Mouse (Mus musculus) skeletal muscle tissue, adult 2 months (tissue): ENCODE results near the gene Zfp664.
A peak's percentile ranks its signal among the peaks of the same experiment; 100 is the strongest.

Experiments
- DNase-seq: peaks from one replicate; pipeline ENCODE4 v3.0.0-alpha.2; 2012; ENCODE audit warnings: low read depth, low spot score

The Zfp664 gene

DNA sequence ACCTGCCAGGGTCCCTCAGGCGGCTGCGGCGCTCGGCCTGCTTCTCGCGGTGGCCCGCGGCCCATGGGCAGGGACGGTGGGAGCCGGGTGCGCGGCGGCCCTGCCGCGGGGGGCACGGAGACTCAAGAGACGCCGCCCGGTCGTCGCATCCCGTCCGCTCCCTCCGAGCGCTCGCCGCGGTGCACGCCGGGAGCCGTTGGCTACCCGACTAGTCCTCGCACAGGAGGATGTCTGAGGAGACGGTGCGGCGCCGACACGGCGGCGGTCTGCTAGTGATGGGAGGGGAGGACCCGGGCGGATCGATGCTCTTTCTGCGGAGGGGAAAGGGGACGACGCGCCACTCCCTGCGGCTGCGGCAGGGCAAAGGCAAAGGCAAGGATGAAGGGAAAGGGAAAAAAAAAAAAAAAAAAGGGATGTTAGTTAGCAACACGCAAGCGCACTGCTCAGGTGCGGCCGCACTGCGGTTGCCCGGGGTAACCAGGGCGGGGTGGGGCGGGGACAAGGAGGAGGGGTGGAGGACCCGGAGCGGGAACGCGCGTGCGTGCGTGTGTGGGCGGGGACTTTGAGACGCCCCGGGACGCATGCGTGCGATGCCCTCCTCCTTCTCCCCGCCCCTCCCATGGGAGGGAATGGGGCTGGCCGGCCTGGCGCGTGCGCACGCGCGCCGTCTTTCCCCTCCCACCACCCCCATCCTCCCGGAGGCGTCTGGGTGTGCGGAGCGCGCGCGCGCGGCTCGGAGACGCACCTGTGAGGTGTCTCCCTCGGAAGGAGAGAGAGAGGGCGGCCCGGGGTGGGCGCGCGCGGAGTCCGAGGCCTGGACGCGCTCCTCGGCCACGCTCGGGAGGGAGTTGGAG, at the start of gene Zfp664, which contains the start of gene Ccdc92:
Zfp664 (plus strand) TSS at position 679 of the 854 bp plus-strand sequence.
Ccdc92 (minus strand) TSS at position 412 of the 854 bp plus-strand sequence.
- peak; percentile 98 for DNase-seq

DNA sequence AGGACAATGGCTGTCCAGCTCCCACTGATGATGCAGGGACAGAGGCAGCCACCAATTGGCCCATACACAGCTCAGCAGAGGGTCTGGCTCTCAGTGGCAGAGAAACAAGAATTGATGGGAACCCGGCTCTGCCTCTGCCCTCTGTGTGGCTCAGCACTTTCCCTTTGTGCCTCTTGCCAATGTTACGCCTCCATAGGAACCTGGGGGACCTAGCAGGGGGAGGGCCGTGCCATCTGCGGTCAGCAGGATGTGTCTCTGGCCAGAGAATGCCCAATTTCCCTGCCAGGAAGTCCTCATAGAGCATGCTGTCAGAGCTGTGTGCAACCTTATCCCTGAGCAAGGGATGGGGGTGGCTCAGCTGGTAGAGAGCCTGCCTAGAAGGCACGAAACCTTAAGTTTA, 47.7 kb upstream of the Zfp664 start:
- DNase-seq, result no peak

- DNase-seq, result no peak
Measured at GRCm38 (mm10) chr5:124817050-124817449, 45.4 kb upstream of the Zfp664 start.

DNA sequence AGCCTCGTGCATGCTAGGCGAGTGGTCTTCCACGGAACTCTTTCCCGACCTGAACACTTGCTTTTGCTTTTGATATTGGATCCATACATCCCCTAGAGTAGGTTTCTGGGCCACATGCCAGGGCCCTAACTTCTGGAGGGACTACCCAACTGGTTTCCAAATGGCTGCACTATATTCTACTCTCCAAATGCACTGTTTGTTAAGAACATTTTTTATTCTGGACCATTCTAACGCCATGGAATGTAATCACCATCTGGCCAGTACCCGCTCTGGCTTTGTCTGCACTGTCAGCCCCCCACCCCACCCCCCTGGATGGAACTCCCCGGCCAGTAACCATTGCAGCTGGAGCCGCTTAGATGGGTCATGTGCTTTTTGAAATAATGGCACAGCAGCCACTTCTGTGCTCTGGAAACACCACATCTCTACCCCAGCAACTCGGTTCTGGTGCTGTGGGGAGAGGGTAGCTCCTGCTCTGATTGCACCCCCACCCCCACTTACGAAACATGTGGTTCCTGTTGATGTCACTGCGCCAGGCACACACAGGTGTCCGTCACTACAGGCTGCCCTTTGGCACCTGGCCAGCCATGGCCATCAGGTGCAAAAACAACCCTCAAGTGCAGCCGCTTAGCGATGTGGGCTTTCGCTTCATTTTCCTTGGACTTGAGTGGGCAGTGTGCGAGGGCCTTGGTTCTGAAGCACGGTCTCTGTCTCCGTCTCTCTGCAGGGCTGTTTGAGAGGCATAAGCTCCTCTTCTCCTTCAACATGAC, 40.2 kb upstream of the Zfp664 start:
- no peak for DNase-seq

GRCm38 (mm10) chr5:124830331-124830730, 32.2 kb upstream of the Zfp664 start:
- no peak for DNase-seq

DNA sequence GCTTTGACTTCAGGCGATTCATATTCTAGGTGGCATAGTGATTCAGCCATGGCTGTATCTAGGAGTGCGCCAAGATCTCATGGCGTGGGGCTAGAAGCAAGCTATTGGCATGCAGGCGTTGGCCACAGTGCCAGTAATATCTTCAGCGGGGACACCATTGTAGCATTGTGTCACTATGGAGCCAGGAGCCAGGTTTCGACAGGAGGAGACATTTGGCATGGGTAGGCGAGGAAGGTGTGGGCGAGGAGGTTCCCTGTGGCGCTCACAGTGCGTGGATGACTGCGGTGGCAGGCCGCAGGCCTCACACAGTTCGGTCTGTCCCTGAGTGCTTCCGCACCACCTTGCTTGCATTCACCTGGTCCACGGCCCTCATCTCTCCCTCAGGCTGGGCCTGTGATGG, 27.3 kb upstream of the Zfp664 start:
- DNase-seq, result no peak

DNA sequence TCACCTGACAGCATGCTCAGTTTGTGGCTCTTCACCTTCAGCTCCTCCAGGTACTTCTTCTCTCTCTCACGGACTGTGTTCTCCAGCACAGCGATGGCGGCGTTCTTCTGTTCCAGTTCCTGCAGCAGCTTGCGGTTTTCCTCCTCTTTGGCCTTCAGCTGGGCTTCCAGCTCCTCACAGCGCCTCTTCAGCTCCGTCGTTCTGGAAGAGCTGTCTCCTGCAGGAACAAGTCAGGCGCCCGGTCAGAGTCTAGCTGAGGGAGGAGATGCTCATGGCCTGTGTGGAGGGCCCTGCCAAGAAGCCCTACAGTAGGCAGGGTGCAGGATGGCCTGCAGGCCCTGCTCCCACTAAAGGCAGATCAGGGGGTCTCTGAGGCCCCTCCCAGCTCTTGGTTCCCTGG, 26.4 kb upstream of the Zfp664 start:
- DNase-seq, result no peak

- DNase-seq, result no peak
Measured at GRCm38 (mm10) chr5:124836621-124837020, 25.9 kb upstream of the Zfp664 start.

DNA sequence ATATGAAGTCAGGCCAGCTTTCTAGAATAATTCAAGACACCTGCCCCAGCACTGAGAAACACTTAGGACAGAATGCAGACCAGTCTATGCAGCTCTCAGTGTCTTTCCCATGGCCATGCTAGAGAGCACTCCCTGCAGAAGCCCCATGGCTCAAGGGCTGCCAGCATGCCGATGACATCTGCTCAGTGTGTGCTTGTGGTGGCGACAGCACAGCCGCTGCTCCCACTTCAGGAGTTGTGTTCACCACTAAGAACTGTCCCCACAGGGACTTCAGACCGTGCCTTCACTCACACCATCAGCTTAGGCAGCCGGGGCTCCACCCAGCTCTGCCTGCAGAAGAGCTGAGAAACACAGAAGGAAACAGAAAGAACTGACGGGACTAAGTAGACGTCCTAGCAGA, 22.3 kb upstream of the Zfp664 start:
- DNase-seq, result no peak

DNA sequence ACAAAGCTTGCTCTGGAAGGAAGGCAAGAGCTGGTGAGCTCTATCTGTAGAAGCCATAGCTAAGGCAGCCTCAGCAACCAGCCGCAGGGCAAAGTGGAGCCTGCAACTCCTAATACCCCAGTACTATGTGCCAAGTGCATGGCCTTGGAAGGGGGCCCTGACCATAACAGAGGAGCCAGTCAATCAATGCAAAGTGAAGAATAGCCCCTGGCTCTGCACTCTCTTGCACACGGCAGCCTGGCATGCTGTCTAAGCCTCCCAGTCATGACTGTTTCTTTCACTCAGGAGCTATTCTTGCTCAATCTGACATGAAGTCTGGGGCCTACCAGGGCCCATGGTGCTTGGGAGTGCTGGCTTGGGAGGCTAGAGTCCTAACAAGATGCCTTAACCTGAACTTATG, 21.8 kb upstream of the Zfp664 start:
- no peak for DNase-seq

DNA sequence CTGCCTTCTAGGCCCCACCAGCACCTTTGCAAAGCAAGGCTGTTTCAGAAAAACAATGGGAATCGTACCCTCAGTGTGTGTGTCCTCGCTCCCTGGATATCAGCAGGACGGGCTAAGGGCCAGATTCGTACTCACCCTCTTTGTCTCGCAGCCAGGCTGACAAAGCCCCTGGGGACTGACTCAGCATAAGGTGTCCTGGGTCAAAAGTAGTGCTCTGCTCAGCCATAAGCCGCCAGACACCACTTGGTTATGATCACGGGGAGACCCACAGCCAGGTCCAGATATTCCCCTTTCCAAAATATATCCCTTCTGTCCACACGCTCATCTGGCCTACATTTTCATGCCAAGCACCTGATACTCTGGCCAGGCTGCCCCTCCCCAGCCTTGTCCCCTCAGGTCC, 19.1 kb upstream of the Zfp664 start:
- no peak for DNase-seq

DNA sequence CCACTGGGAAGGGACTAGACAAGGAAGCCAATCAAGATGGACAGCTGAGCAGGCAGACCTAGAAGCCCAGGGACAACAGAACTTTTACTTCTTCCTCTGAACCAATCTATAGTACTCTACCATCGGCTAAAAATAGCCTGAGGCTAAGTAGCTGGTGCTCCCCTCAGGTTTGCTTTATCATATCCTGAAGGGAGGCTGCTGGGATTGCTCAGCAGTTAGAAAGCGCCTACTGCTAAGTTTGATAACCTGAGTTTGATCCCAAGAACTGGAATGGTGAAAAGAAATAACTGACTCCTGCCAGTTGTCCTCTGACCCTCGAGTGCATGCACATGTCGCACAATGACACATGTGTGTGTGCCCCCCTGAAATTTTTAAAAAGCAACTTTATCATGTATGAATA, 17.6 kb upstream of the Zfp664 start:
- no peak for DNase-seq

- no peak for DNase-seq
Measured at GRCm38 (mm10) chr5:124847014-124847413, 15.5 kb upstream of the Zfp664 start.

GRCm38 (mm10) chr5:124848994-124849393, 13.5 kb upstream of the Zfp664 start:
- DNase-seq, result no peak

DNA sequence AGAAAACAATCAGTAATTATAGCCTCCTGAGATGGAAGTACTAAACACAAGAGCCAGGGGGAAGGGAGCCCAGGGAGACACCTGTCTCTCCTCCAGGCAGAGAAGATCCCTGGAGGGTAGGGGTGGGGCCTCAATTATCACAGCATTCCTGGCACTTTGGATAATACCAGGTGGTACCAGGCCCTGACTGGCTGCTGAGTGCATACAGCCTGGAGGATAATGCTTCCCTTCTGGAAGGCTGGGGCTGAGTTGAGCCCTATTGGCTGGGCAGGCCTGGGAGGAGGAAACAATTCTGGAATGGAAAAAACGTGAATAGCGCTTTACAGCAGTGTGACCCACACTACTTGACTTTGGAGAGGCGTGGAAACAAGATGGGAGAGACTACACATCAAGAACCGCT, 10.9 kb upstream of the Zfp664 start:
- DNase-seq, result no peak

GRCm38 (mm10) chr5:124852294-124852693, 10.2 kb upstream of the Zfp664 start:
- no peak for DNase-seq

- no peak for DNase-seq
Measured at GRCm38 (mm10) chr5:124853079-124853478, 9.4 kb upstream of the Zfp664 start.

DNA sequence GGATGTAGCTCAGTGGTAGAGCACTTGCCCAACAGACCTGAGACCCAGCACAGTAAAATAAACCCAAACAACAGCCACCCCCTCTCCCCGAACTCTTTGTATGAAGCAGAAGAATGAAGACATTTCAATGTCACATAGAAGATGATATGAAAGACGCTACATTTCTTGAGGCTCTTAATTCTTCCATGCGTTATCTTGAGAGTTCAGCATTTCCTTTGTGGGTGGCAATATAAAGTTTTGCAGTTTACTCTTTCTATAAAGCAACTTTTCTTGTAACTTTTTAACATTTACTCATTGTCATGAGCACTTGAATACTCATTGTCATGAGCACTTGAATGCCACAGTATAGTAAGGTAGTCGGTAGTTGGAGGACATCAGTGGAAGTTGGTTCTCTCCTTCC, 8.3 kb upstream of the Zfp664 start:
- DNase-seq, result no peak

GRCm38 (mm10) chr5:124860013-124860412, 2.5 kb upstream of the Zfp664 start:
- no peak for DNase-seq

- no peak for DNase-seq
Measured at GRCm38 (mm10) chr5:124861463-124861862, 1.0 kb upstream of the Zfp664 start.

GRCm38 (mm10) chr5:124862871-124863741, 615 bp downstream of the Zfp664 start:
- no peak for DNase-seq

DNA sequence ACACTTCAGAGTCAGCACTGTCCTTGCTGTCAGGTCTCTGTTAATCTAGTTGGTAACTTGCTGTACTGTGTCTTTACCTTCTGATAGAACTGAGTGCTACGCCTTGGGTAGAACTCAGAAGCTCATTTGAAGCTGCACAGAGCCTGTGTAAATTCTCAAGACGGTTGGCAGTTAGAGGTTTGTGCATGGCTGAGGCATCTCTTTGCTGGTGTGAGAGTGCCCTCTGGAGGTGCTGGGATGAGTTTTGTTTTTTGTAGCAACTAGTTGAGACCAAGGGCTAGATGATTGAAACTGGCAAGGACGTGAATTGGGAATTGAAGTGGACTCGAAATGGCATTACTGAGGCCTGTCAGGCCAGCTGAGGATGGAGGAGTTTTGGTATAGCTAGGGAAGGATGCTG, 6.5 kb downstream of the Zfp664 start:
- no peak for DNase-seq
